ENCODE assay signal across 8 mouse cellular contexts in genomic region chr9:96952310-96952975, GRCm38 (mm10). TPM values are rescaled to one million over a fixed set of nuclear protein-coding genes. Genes with fewer than 3 reads are reported as not detected.
DNase-seq lines count a peak whose midpoint lies in the region; ATAC-seq and TF ChIP-seq lines count a peak whose summit lies in the region.
"Had no signal": no experiment of that assay in that cellular context is flagged by ENCODE, and none has a peak within 500 bp of the region (broad histone marks: within the 10 kb centered on the region; RNA-seq: fewer than 3 reads in every experiment).

No protein-coding gene starts in this region.

- H3K27me3 ChIP-seq in C2C12 (ENCODE audit: control insufficient read depth, insufficient read depth, insufficient read length): no peaks in the 10 kb centered on the region
- H3K27me3 ChIP-seq in forebrain, embryonic 14.5 days (replicated peaks; ENCODE audit: control insufficient read depth, insufficient read depth, low read length): no peaks in the 10 kb centered on the region
- H3K27me3 ChIP-seq: embryonic facial prominence, embryonic 13.5 days had no signal

- H3K4me1 ChIP-seq in forebrain, embryonic 14.5 days (ENCODE audit: control insufficient read depth, insufficient read depth, low read length): peaks cover 15% of the 10 kb centered on the region

- TF ChIP-seq CTCF in C2C12 (IDR thresholded peaks at IDR 0.05; ENCODE audit: control insufficient read depth, insufficient read depth, insufficient read length): no peak

- no peak overlapping the region for H3K27ac ChIP-seq in forebrain, embryonic 14.5 days (ENCODE audit: low read depth, low read length)
- H3K27ac ChIP-seq: embryonic facial prominence, embryonic 13.5 days had no signal

- no peaks in the 10 kb centered on the region for H3K79me3 ChIP-seq in C2C12 (ENCODE audit: low read depth)

- peak; percentile 50 to 75; a peak in 3 of 4 replicates for ATAC-seq in hematopoietic stem cell, adult 5-6 weeks (replicated peaks in 1 of 2; ENCODE audit: insufficient read depth in 1 of 2, low FRiP score in 2 of 2, low TSS enrichment in 1 of 2, low read depth in 1 of 2, poor library complexity in 2 of 2, severe bottlenecking in 2 of 2)
- ATAC-seq in forebrain, embryonic 14.5 days: no peak

- H3K79me2 ChIP-seq in C2C12 (ENCODE audit: control insufficient read depth, insufficient read depth): no peaks in the 10 kb centered on the region

- H3K4me2 ChIP-seq in forebrain, embryonic 14.5 days (ENCODE audit: low read length): no peak overlapping the region
- H3K4me2 ChIP-seq: embryonic facial prominence, embryonic 13.5 days had no signal

- no peaks in the 10 kb centered on the region for H3K9me3 ChIP-seq in forebrain, embryonic 14.5 days (replicated peaks; ENCODE audit: control insufficient read depth, low read length)
- H3K9me3 ChIP-seq: embryonic facial prominence, embryonic 13.5 days had no signal

- H3ac ChIP-seq in C2C12 (ENCODE audit: control insufficient read depth, insufficient read length, low read depth): no peak overlapping the region

- H3K9ac ChIP-seq in forebrain, embryonic 14.5 days (ENCODE audit: low read length): no peak overlapping the region
- H3K9ac ChIP-seq: embryonic facial prominence, embryonic 13.5 days had no signal

- H3K36me3 ChIP-seq in C2C12 (ENCODE audit: control insufficient read depth, insufficient read depth): no peaks in the 10 kb centered on the region
- no peaks in the 10 kb centered on the region for H3K36me3 ChIP-seq in forebrain, embryonic 14.5 days (ENCODE audit: control insufficient read depth, insufficient read depth, low read length)
- H3K36me3 ChIP-seq: embryonic facial prominence, embryonic 13.5 days had no signal

- H3K4me3 ChIP-seq in C2C12 (ENCODE audit: insufficient read depth, poor library complexity, severe bottlenecking): no peak overlapping the region
- no peak overlapping the region for H3K4me3 ChIP-seq in forebrain, embryonic 14.5 days (ENCODE audit: low read depth, low read length)
- H3K4me3 ChIP-seq: embryonic facial prominence, embryonic 13.5 days had no signal

- DNase-seq in layer of hippocampus, adult 11-12 months (ENCODE audit: low spot score): peak; percentile 20
- DNase-seq in layer of hippocampus, postnatal 10 days (ENCODE audit: low spot score in 2 of 2): no peak
- peak; percentile 26 for DNase-seq in 3T3-L1 (ENCODE audit: low read depth, low spot score)
- no peak for DNase-seq in cerebellum, postnatal 36 days
- no peak for DNase-seq in forebrain, embryonic 14.5 days (ENCODE audit: low spot score)

- 90% methylated on average over 9 of the region's 9 CpGs for WGBS in forebrain, embryonic 14.5 days

TF ChIP-seq in C2C12, 6 proteins besides CTCF, POLR2A, EP300 and RAD21:
- TF ChIP-seq CEBPB (IDR thresholded peaks at IDR 0.05; ENCODE audit: low read depth) (peak; percentile 43), MYOD1 (IDR thresholded peaks at IDR 0.05; ENCODE audit: control insufficient read depth, insufficient read length, low read depth) (no peak), MAX (IDR thresholded peaks at IDR 0.05) (no peak), MYOG (IDR thresholded peaks at IDR 0.05; ENCODE audit: control insufficient read depth, extremely low read depth, insufficient read length) (no peak)
TF ChIP-seq in C2C12: peak in this region for 1.

RNA-seq across cellular contexts. Expression of gene Pxylp1, which starts 60.0 kb away (rescaled TPM):
- total RNA-seq in layer of hippocampus, postnatal 10 days (2021): 10 to 100 TPM; 16.6 to 18.9 TPM
- 7.5 TPM for polyA plus RNA-seq in C2C12 (2012; fragmentation: generic; extraction: Trizol)
- total RNA-seq in hematopoietic stem cell, adult 5-6 weeks (2017): 28.9 and 31.1 TPM in 2 replicates
- 36.7 and 45.4 TPM in 2 replicates for polyA plus RNA-seq in forebrain, embryonic 14.5 days (2014; fragmentation: Nextera tagmentation; extraction: Ambion mirVana)

Comparison
In these comparisons a context has a peak if more than half of its experiments do, and no peak if none do; other contexts are left out.
1. DNase-seq: peak in layer of hippocampus, adult 11-12 months (single experiment) and 3T3-L1 (single experiment); none in layer of hippocampus, postnatal 10 days (0 of 2), cerebellum, postnatal 36 days (0 of 2) and forebrain, embryonic 14.5 days (single experiment).